Mouse (Mus musculus) T-cell, adult 2 months (primary cell): ENCODE results near the gene Gstm1.

ENCODE experiments used
- DNase-seq: peaks from one replicate; pipeline ENCODE4 v3.0.0; 2022; ENCODE audit warnings: low spot score

The Gstm1 gene

DNA sequence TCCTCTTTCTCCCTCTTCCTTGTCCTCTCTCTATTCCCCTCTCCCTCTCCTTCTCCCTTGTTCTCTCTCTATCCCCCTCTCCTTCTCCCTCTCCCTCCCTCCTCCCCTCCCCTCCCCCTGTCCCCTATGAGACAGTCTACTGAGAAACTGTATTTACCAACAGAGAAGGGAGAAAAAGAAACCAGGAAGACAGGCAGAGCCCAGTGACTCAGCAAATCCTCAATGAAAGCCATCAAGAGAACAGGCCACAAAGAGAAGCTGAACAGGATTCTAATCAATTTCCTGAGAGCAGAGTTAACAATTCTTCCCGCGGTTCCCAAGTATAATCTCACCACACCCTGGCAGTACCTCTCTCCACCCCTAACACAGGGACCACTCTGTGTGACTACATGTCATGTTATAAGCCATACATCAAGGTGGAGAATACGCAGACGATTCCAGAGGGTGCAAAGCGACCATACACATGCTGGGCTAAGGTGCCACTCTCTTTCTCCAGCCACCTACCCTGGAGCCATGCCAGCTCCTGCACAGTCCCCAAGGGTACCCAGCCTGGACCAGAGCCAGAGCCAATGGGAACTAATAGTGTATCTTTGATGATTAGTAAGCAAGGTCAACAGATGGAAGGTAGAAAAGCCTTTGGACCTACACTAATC, 53.0 kb downstream of the Gstm1 start:
- no peak for DNase-seq

DNA sequence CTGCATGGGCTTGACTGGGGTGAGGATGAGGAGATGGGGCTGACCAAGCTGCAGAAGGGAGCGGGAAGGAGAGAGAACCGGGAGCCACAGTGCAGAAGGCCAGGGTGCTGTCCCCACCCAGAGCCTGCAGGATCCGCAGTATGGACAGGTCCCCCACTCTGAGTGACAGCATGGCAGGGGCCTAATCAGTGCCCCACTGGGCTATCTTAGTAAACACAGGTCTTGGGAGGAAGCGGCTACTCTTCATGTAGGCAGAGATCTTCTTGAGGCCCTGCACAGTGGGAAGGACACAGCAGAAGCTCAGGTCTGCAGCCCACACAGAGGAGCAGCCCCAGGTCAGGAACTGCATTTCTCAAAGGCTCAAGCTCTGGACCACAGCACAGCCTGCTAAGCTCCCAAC, 53.7 kb downstream of the Gstm1 start:
- DNase-seq = no peak
